In genomic region chr1:127168205-127168604, GRCm38 (mm10) we compare ENCODE assay signal across 14 mouse cellular contexts. TPM values are rescaled to one million over a fixed set of nuclear protein-coding genes. Genes with fewer than 3 reads are reported as not detected.
DNase-seq lines count a peak whose midpoint lies in the region; ATAC-seq and TF ChIP-seq lines count a peak whose summit lies in the region.
"Had no signal": no experiment of that assay in that cellular context is flagged by ENCODE, and none has a peak within 500 bp of the region (broad histone marks: within the 10 kb centered on the region; RNA-seq: fewer than 3 reads in every experiment).

No protein-coding gene starts in this region.

- no peak overlapping the region for H3K4me2 ChIP-seq in midbrain, postnatal 0 days (ENCODE audit: low read depth, low read length, poor library complexity, severe bottlenecking)
- H3K4me2 ChIP-seq in midbrain, embryonic 13.5 days (replicated peaks), result no peak overlapping the region
- H3K4me2 ChIP-seq in forebrain, embryonic 15.5 days (replicated peaks), result no peak overlapping the region
- no peak overlapping the region for H3K4me2 ChIP-seq in kidney, embryonic 15.5 days
- H3K4me2 ChIP-seq: embryonic facial prominence, embryonic 15.5 days; limb, embryonic 13.5 days; neural tube, embryonic 15.5 days had no signal

- no peaks in the 10 kb centered on the region for H3K4me1 ChIP-seq in midbrain, postnatal 0 days (ENCODE audit: insufficient read depth, low read length)
- H3K4me1 ChIP-seq in midbrain, embryonic 13.5 days (replicated peaks), result peaks cover 6% of the 10 kb centered on the region
- peaks cover 12% of the 10 kb centered on the region for H3K4me1 ChIP-seq in forebrain, embryonic 15.5 days
- no peaks in the 10 kb centered on the region for H3K4me1 ChIP-seq in kidney, embryonic 15.5 days
- H3K4me1 ChIP-seq: embryonic facial prominence, embryonic 15.5 days had no signal

- H3K4me3 ChIP-seq in midbrain, postnatal 0 days (ENCODE audit: low read depth, low read length), result no peak overlapping the region
- no peak overlapping the region for H3K4me3 ChIP-seq in midbrain, embryonic 13.5 days (replicated peaks)
- H3K4me3 ChIP-seq in forebrain, embryonic 15.5 days, result no peak overlapping the region
- no peak overlapping the region for H3K4me3 ChIP-seq in kidney, embryonic 15.5 days (replicated peaks)
- H3K4me3 ChIP-seq: embryonic facial prominence, embryonic 15.5 days; limb, embryonic 13.5 days; neural tube, embryonic 15.5 days had no signal

- no peak overlapping the region for H3K9ac ChIP-seq in midbrain, postnatal 0 days (replicated peaks; ENCODE audit: low read length, poor library complexity, severe bottlenecking)
- H3K9ac ChIP-seq in midbrain, embryonic 13.5 days (replicated peaks), result no peak overlapping the region
- H3K9ac ChIP-seq in forebrain, embryonic 15.5 days (replicated peaks), result no peak overlapping the region
- no peak overlapping the region for H3K9ac ChIP-seq in kidney, embryonic 15.5 days
- H3K9ac ChIP-seq: embryonic facial prominence, embryonic 15.5 days; limb, embryonic 13.5 days; neural tube, embryonic 15.5 days had no signal

- peak; percentile 60 for DNase-seq in heart, adult 11 months
- DNase-seq in heart, postnatal 14 days, result no peak
- DNase-seq in midbrain, postnatal 0 days (ENCODE audit: low spot score), result peak; percentile 46
- DNase-seq in right cerebral cortex, postnatal 25 days, result peak; percentile 24
- DNase-seq in adrenal gland, adult (ENCODE audit: inconsistent age in 2 of 2, low spot score in 1 of 2), result no peak
- DNase-seq: cerebellum, adult 9-11 months; thymus, postnatal 25 days had no signal

- no peak overlapping the region for H3K27ac ChIP-seq in midbrain, postnatal 0 days (ENCODE audit: low read depth, low read length)
- no peak overlapping the region for H3K27ac ChIP-seq in midbrain, embryonic 13.5 days
- H3K27ac ChIP-seq in forebrain, embryonic 15.5 days (replicated peaks), result no peak overlapping the region
- no peak overlapping the region for H3K27ac ChIP-seq in kidney, embryonic 15.5 days
- H3K27ac ChIP-seq: embryonic facial prominence, embryonic 15.5 days; limb, embryonic 13.5 days; macrophage had no signal

- no peak for ATAC-seq in midbrain, postnatal 0 days (ENCODE audit: low FRiP score)
- no peak for ATAC-seq in midbrain, embryonic 13.5 days
- ATAC-seq in forebrain, embryonic 15.5 days (replicated peaks), result peak; percentile 84
- ATAC-seq in kidney, embryonic 15.5 days (replicated peaks; ENCODE audit: low FRiP score), result no peak

- H3K27me3 ChIP-seq in midbrain, postnatal 0 days (ENCODE audit: insufficient read depth, low read length), result no peaks in the 10 kb centered on the region
- H3K27me3 ChIP-seq in midbrain, embryonic 13.5 days, result no peaks in the 10 kb centered on the region
- no peaks in the 10 kb centered on the region for H3K27me3 ChIP-seq in forebrain, embryonic 15.5 days
- H3K27me3 ChIP-seq in kidney, embryonic 15.5 days, result no peaks in the 10 kb centered on the region
- H3K27me3 ChIP-seq: embryonic facial prominence, embryonic 15.5 days; limb, embryonic 13.5 days; neural tube, embryonic 15.5 days had no signal

- intact Hi-C loops in heart, postnatal 14 days (cut with DNase I), result no loop called here

- WGBS in midbrain, postnatal 0 days, result 45% methylated on average over 8 of the region's 8 CpGs
- WGBS in midbrain, embryonic 13.5 days, result 42% methylated on average over 8 of the region's 8 CpGs
- 27% methylated on average over 8 of the region's 8 CpGs for WGBS in forebrain, embryonic 15.5 days
- 66% methylated on average over 8 of the region's 8 CpGs for WGBS in kidney, embryonic 15.5 days

- no peak for TF ChIP-seq CTCF in midbrain, postnatal 0 days (IDR thresholded peaks at IDR 0.05)

- no peaks in the 10 kb centered on the region for H3K9me3 ChIP-seq in midbrain, postnatal 0 days (ENCODE audit: low read length)
- no peaks in the 10 kb centered on the region for H3K9me3 ChIP-seq in midbrain, embryonic 13.5 days
- no peaks in the 10 kb centered on the region for H3K9me3 ChIP-seq in forebrain, embryonic 15.5 days
- H3K9me3 ChIP-seq in kidney, embryonic 15.5 days (replicated peaks), result no peaks in the 10 kb centered on the region
- H3K9me3 ChIP-seq: embryonic facial prominence, embryonic 15.5 days; limb, embryonic 13.5 days; neural tube, embryonic 15.5 days had no signal

- no peaks in the 10 kb centered on the region for H3K36me3 ChIP-seq in midbrain, postnatal 0 days (ENCODE audit: insufficient read depth, low read length)
- H3K36me3 ChIP-seq in midbrain, embryonic 13.5 days, result no peaks in the 10 kb centered on the region
- no peaks in the 10 kb centered on the region for H3K36me3 ChIP-seq in forebrain, embryonic 15.5 days
- H3K36me3 ChIP-seq in kidney, embryonic 15.5 days, result no peaks in the 10 kb centered on the region
- H3K36me3 ChIP-seq: embryonic facial prominence, embryonic 15.5 days; limb, embryonic 13.5 days; neural tube, embryonic 15.5 days had no signal

RNA-seq across cellular contexts. Expression of gene Mgat5, which starts 36.6 kb away (rescaled TPM):
- 10 to 100 TPM; 15.6 to 15.7 TPM for total RNA-seq in heart, postnatal 14 days (2021)
- 56.5 and 56.6 TPM in 2 replicates for total RNA-seq in midbrain, postnatal 0 days (2014; rRNA removed)
- polyA plus RNA-seq in midbrain, postnatal 0 days (2015; fragmentation: Nextera tagmentation; extraction: Ambion mirVana), result 11.2 and 13.0 TPM in 2 replicates
- 12.4 and 13.8 TPM in 2 replicates for polyA plus RNA-seq in midbrain, embryonic 13.5 days (2015; fragmentation: Nextera tagmentation; extraction: Ambion mirVana)
- 12.3 and 12.6 TPM in 2 replicates for polyA plus RNA-seq in forebrain, embryonic 15.5 days (2015; fragmentation: Nextera tagmentation; extraction: Ambion mirVana)
- 8.2 and 8.6 TPM in 2 replicates for polyA plus RNA-seq in kidney, embryonic 15.5 days (2015; fragmentation: Nextera tagmentation; extraction: Ambion mirVana)

Comparison
In these comparisons a context has a peak if more than half of its experiments do, and no peak if none do; other contexts are left out.
1. DNase-seq: peak in heart, adult 11 months (single experiment), midbrain, postnatal 0 days (single experiment) and right cerebral cortex, postnatal 25 days (single experiment); none in heart, postnatal 14 days (0 of 2) and adrenal gland, adult (0 of 2).